Mouse (Mus musculus) heart, postnatal 0 days (tissue): ENCODE results near the gene Hoxa6. TPM values are rescaled to one million over a fixed set of nuclear protein-coding genes. Genes with fewer than 3 reads are reported as not detected.

Experiments
- ATAC-seq: fragments of 200-750 bp; cut with Nextera tagmentation; 2 replicates; pipeline ENCODE4 v1.8.0; 2017; ENCODE audit warnings: low read depth, moderate number of reproducible peaks, moderate library complexity; ENCODE audit not compliant: insufficient read depth
- DNase-seq: peaks from one replicate; pipeline ENCODE4 v3.0.0-alpha.2; 2016; ENCODE audit warnings: low spot score
- H3K27ac ChIP-seq: fragments of 300-500 bp; sonication (generic); 2 replicates; pipeline ENCODE4 v1.5.1; 2014; ENCODE audit warnings: low read depth, mild to moderate bottlenecking
- H3K27me3 ChIP-seq: fragments of 300-500 bp; sonication (generic); 2 replicates; pipeline ENCODE4 v1.6.1; 2014; ENCODE audit warnings: low read length, mixed read lengths; ENCODE audit not compliant: control insufficient read depth, insufficient read depth
- H3K36me3 ChIP-seq: fragments of 300-500 bp; sonication (generic); replicated peaks from 2 replicates; pipeline ENCODE4 v1.6.1; 2014; ENCODE audit warnings: low read length, mixed read lengths; ENCODE audit not compliant: control insufficient read depth, insufficient read depth
- H3K4me1 ChIP-seq: fragments of 300-500 bp; sonication (generic); 2 replicates; pipeline ENCODE4 v1.6.1; 2014; ENCODE audit warnings: antibody characterized with exemption; ENCODE audit not compliant: control insufficient read depth, insufficient read depth
- H3K4me2 ChIP-seq: fragments of 300-500 bp; sonication (generic); 2 replicates; pipeline ENCODE4 v1.6.1; 2014; ENCODE audit warnings: low read depth, mild to moderate bottlenecking, low read length, moderate library complexity
- H3K4me3 ChIP-seq: fragments of 300-500 bp; sonication (generic); 2 replicates; pipeline ENCODE4 v1.5.1; 2014; ENCODE audit warnings: low read depth, low read length
- H3K9ac ChIP-seq: fragments of 300-500 bp; sonication (generic); replicated peaks from 2 replicates; pipeline ENCODE4 v1.6.1; 2014; ENCODE audit warnings: low read depth, low read length, mixed read lengths
- H3K9me3 ChIP-seq: fragments of 300-500 bp; sonication (generic); replicated peaks from 2 replicates; pipeline ENCODE4 v1.6.1; 2016; ENCODE audit warnings: low read length; ENCODE audit not compliant: control insufficient read depth
- CTCF ChIP-seq: IDR thresholded peaks from 2 replicates; pipeline ENCODE4 v1.5.1; 2016; ENCODE audit warnings: antibody characterized with exemption, control low read depth, low read depth
- EP300 ChIP-seq: IDR thresholded peaks from 2 replicates; pipeline ENCODE4 v1.6.1; 2016; ENCODE audit warnings: antibody characterized with exemption, low read depth
- WGBS: fragments of 180-500 bp; shearing (Covaris S2); extraction: QIAGEN DNeasy Blood & Tissue Kit; methylation state at CpG from one replicate; pipeline ENCODE4 v1.1.7; 2014; 5-methylcytosine and 5-hydroxymethylcytosine counted together
- polyA plus RNA-seq: library from polyadenylated mRNA; unstranded; fragments of >200 nt; fragmentation: Nextera tagmentation; extraction: Ambion mirVana; gene quantifications from 2 replicates; pipeline ENCODE4 v1.2.1, GENCODE M21; 2015
- total RNA-seq: library from RNA; depleted of rRNA; stranded (reverse); fragments of >200 nt; gene quantifications from 2 replicates; pipeline ENCODE4 v1.2.3, GENCODE M21; 2014; ENCODE audit warnings: low replicate concordance

Hoxa6 gene
- total and polyA plus RNA-seq, 2 experiments from 2014 or later = not detected

- H3K36me3 ChIP-seq = no peaks in the 10 kb centered on the region
- DNase-seq = no peak
- H3K9ac ChIP-seq = no peak within 1 kb of the TSS
- no peaks in the 10 kb centered on the region for H3K9me3 ChIP-seq
- peak within 1 kb of the TSS; percentile 43 for H3K4me3 ChIP-seq
- WGBS = 3% methylated on average over 36 of the region's 36 CpGs
- H3K27me3 ChIP-seq = peaks cover 99% of the 10 kb centered on the region
- TF ChIP-seq EP300 (no peak), CTCF (no peak)
- H3K4me2 ChIP-seq = peak within 1 kb of the TSS; percentile 44
- no peak within 1 kb of the TSS for H3K27ac ChIP-seq
- no peak for ATAC-seq
- 0 out of 2 replicates have a peak, but pooled peaks cover 3% of the 10 kb centered on the region for H3K4me1 ChIP-seq
These were observed 31.3 kb downstream of the Hoxa6 start, which contains the start of gene 5730596B20Rik for GRCm38 (mm10) chr6:52177061-52177735. Gene 5730596B20Rik (plus strand): TSS chr6:52177498.

DNA sequence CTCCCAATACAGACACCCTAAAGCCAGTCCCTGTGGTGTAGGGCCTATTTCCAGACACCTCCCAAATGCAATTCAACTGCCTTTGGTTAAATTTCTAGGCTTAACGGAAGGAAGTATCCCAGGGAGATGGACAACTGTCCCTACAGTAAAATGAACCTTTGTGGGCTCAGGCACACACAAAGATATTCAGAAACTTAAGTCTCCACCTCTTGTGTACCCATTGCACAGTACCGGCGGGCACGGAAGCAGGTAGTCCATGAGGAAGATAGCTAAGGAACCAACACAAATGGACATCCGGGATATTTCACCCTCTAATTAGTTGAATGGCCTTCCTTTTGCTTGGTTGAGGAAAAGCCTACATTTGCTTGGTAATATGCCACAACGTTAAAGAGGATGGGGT is 32.1 kb downstream of the Hoxa6 start:
- no peaks in the 10 kb centered on the region for H3K9me3 ChIP-seq
- no peak for TF ChIP-seq CTCF
- ATAC-seq (no peak), DNase-seq (no peak)
- no peaks in the 10 kb centered on the region for H3K36me3 ChIP-seq
- H3K27me3 ChIP-seq = peaks cover 99% of the 10 kb centered on the region
- WGBS = 9% methylated on average over 6 of the region's 6 CpGs
- no peak overlapping the region for H3K27ac ChIP-seq
- 0 out of 2 replicates have a peak, but pooled peaks cover 3% of the 10 kb centered on the region for H3K4me1 ChIP-seq
- no peak overlapping the region for H3K9ac ChIP-seq
- peak overlapping the region; percentile 43 for H3K4me3 ChIP-seq
- H3K4me2 ChIP-seq = peak overlapping the region; percentile 44

DNA sequence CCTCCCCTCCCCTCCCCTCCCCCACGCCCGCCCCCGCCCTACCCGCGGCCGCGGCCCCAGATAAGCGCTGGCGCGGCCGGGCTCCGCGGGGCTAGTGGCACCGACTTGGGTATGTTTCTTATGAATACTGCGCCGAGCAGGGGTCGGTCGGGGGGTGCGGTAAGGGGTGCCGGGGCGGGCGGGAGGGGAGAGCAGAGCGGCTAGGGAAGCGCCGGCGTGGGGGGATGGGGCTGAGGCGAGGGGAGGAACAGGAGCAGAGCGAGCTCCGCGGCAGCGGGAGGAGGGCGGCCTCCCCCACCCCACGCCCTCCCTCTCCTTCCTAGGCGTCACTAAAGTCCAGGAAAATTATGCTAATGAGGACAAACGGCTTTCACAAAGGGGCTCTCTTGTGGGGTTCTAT is 32.7 kb downstream of the Hoxa6 start:
- H3K27ac ChIP-seq = peak overlapping the region; percentile 67
- 0 out of 2 replicates have a peak, but pooled peaks cover 3% of the 10 kb centered on the region for H3K4me1 ChIP-seq
- H3K9me3 ChIP-seq = no peaks in the 10 kb centered on the region
- DNase-seq (no peak), ATAC-seq (no peak)
- no peaks in the 10 kb centered on the region for H3K36me3 ChIP-seq
- peak overlapping the region; percentile 44; the same call in 1 of the 2 replicates for H3K9ac ChIP-seq
- TF ChIP-seq EP300 (no peak), CTCF (no peak)
- peak overlapping the region; percentile 43 for H3K4me3 ChIP-seq
- 1% methylated on average over 15 of the region's 35 CpGs for WGBS
- H3K27me3 ChIP-seq = peaks cover 99% of the 10 kb centered on the region
- peak overlapping the region; percentile 44 for H3K4me2 ChIP-seq

DNA sequence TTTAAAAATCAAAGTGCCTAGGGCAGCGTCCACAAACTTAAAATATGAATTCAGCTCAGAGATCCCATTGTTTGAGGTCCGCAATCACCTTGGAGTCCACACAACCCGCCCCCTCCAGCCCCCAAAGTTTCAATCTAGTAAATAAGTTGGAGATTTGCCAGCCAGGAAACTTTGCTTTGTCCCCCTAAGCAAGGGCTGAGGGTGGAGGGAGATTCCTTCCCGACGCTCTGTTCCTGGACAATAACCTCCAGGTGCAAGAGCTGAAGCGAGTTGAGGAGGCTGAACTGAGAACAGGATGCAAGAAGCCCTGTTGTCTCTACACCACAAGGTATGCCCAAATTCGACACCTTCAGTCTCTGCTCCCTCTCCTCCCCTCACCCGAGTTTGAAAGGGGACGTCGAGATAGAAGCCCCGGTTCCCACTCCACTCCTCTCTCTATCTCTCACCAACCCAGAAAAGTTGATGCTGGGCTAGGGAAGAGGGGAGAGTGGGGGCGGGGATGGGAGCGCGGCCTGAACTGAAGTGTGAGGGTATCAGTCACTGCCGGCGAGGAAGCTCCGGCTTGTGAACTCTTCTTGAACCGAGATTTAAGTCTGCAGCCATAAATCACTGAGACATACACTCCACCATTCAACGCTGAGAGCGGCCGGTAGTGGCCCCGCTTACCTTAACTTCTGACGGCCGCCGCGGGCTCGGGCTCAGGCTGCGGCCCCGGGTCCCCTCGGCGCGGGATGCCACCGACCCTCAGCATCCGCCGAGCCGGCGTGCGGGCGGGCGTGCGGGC is 33.4 kb downstream of the Hoxa6 start:
- WGBS = 2% methylated on average over 41 of the region's 41 CpGs
- H3K9ac ChIP-seq = peak overlapping the region; percentile 44; the same call in 1 of the 2 replicates
- peak overlapping the region; percentile 43 for H3K4me3 ChIP-seq
- ATAC-seq = no peak
- peaks cover 99% of the 10 kb centered on the region for H3K27me3 ChIP-seq
- no peak for TF ChIP-seq CTCF
- no peak for TF ChIP-seq EP300
- 0 out of 2 replicates have a peak, but pooled peaks cover 3% of the 10 kb centered on the region for H3K4me1 ChIP-seq
- H3K36me3 ChIP-seq = no peaks in the 10 kb centered on the region
- H3K27ac ChIP-seq = peak overlapping the region; percentile 67
- H3K9me3 ChIP-seq = no peaks in the 10 kb centered on the region
- peak overlapping the region; percentile 44 for H3K4me2 ChIP-seq
- no peak for DNase-seq

- Histone ChIP-seq H3K4me2 (no peak overlapping the region), H3K27ac (no peak overlapping the region), H3K4me3 (no peak overlapping the region), H3K27me3 (peaks cover 99% of the 10 kb centered on the region), H3K4me1 (0 out of 2 replicates have a peak, but pooled peaks cover 3% of the 10 kb centered on the region), H3K9me3 (no peaks in the 10 kb centered on the region), H3K9ac (no peak overlapping the region), H3K36me3 (no peaks in the 10 kb centered on the region)
- 7% methylated on average over 4 of the region's 4 CpGs for WGBS
- no peak for ATAC-seq
- DNase-seq = no peak
- TF ChIP-seq CTCF (no peak), EP300 (no peak)
These were observed 34.9 kb downstream of the Hoxa6 start for GRCm38 (mm10) chr6:52173648-52174047.
